Mouse (Mus musculus) kidney, adult 2 months (tissue): ENCODE results near the gene Col8a1.

Experiments used
- CTCF ChIP-seq: fragments of 200-500 bp; conservative IDR thresholded peaks from 2 replicates; pipeline ENCODE4 v1.5.1; 2011; ENCODE audit warnings: low read depth, mild to moderate bottlenecking, control low read depth, low read length, moderate library complexity, mixed read lengths; ENCODE audit not compliant: insufficient read depth, insufficient read length
- POLR2A ChIP-seq: fragments of 200-500 bp; IDR thresholded peaks from one replicate; pipeline ENCODE4 v1.6.1; 2011; ENCODE audit warnings: low read depth, low read length, control low read depth

- no peak for TF ChIP-seq CTCF
- TF ChIP-seq POLR2A = no peak
Observed at GRCm38 (mm10) chr16:57585201-57585600, 169.3 kb downstream of the Col8a1 start.
